Mouse (Mus musculus) midbrain, embryonic 14.5 days (tissue): ENCODE data around the gene Kazn. TPM values are rescaled to one million over a fixed set of nuclear protein-coding genes. Genes with fewer than 3 reads are reported as not detected.

Experiments used
- ATAC-seq: fragments of 200-750 bp; cut with Nextera tagmentation; 2 replicates; pipeline ENCODE4 v1.8.0; 2017; ENCODE audit warnings: moderate number of reproducible peaks, moderate library complexity; ENCODE audit not compliant: low FRiP score, low TSS enrichment
- DNase-seq: peaks from one replicate; pipeline ENCODE4 v3.0.0-alpha.2; 2015
- H3K27ac ChIP-seq: fragments of 300-500 bp; sonication (generic); replicated peaks from 2 replicates; pipeline ENCODE4 v1.5.1; 2014; ENCODE audit warnings: mild to moderate bottlenecking, low read depth, low read length, moderate library complexity
- H3K27me3 ChIP-seq: fragments of 300-500 bp; sonication (generic); 2 replicates; pipeline ENCODE4 v1.6.1; 2014; ENCODE audit warnings: low read length, control low read depth, mixed read lengths; ENCODE audit not compliant: control insufficient read depth, insufficient read depth
- H3K36me3 ChIP-seq: fragments of 300-500 bp; sonication (generic); 2 replicates; pipeline ENCODE4 v1.6.1; 2014; ENCODE audit warnings: low read length, control low read depth; ENCODE audit not compliant: control insufficient read depth, insufficient read depth
- H3K4me1 ChIP-seq: fragments of 300-500 bp; sonication (generic); 2 replicates; pipeline ENCODE4 v1.6.1; 2014; ENCODE audit warnings: mild to moderate bottlenecking, antibody characterized with exemption, low read length, control low read depth; ENCODE audit not compliant: control insufficient read depth, insufficient read depth
- H3K4me2 ChIP-seq: fragments of 300-500 bp; sonication (generic); 2 replicates; pipeline ENCODE4 v1.6.1; 2014; ENCODE audit warnings: mild to moderate bottlenecking, low read length, moderate library complexity
- H3K4me3 ChIP-seq: fragments of 300-500 bp; sonication (generic); replicated peaks from 2 replicates; pipeline ENCODE4 v1.5.1; 2014; ENCODE audit warnings: low read depth, low read length
- H3K9ac ChIP-seq: fragments of 300-500 bp; sonication (generic); replicated peaks from 2 replicates; pipeline ENCODE4 v1.6.1; 2014; ENCODE audit warnings: mild to moderate bottlenecking, low read length, moderate library complexity
- H3K9me3 ChIP-seq: fragments of 300-500 bp; sonication (generic); 2 replicates; pipeline ENCODE4 v1.6.1; 2016; ENCODE audit warnings: low read length, control low read depth, mixed read lengths; ENCODE audit not compliant: control insufficient read depth
- WGBS: fragments of 180-500 bp; shearing (Covaris S2); extraction: QIAGEN DNeasy Blood & Tissue Kit; methylation state at CpG from one replicate; pipeline ENCODE4 v1.1.7; 2014; 5-methylcytosine and 5-hydroxymethylcytosine counted together
- polyA plus RNA-seq: library from polyadenylated mRNA; unstranded; fragments of >200 nt; fragmentation: Nextera tagmentation; extraction: Ambion mirVana; gene quantifications from 2 replicates; pipeline ENCODE4 v1.2.1, GENCODE M21; 2014

The Kazn gene
- polyA plus RNA-seq, 1 experiment from 2014 or later: 19.9 TPM

DNA sequence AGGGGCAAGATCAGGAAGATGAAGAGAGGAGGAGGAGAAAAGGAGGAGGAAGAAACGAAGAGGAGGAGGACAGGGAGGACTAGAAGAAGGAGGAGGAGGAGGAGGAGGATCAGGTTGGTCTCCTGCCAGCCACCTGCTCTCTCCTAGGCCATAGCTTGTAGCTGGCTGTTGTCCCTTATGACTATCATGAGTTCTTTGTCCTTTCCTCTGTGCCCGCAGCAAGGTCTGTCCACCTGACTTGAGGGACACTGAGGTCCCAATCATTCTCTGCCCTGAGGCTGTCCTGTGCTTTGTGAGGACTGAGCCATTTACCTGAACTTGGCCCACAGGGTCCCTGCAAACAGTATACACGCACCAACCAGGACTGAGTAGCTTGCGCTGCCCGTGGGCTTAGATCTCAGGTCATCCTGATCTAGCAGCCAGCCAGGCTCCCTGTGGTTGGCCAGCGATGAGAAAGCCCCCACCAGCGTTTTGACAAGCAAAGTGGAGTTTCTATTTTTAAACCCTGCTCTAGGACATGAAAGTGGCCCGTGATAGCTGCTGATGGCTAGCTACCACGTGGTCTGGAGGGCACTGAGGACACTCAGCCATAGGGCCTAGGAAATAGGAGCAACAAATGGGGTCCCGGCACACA, 112.4 kb downstream of the Kazn start:
- Histone ChIP-seq H3K36me3 (no peaks in the 10 kb centered on the region), H3K27me3 (no peaks in the 10 kb centered on the region), H3K9me3 (no peaks in the 10 kb centered on the region), H3K4me3 (no peak overlapping the region), H3K9ac (no peak overlapping the region), H3K27ac (no peak overlapping the region), H3K4me1 (0 out of 2 replicates have a peak, but pooled peaks cover 3% of the 10 kb centered on the region), H3K4me2 (no peak overlapping the region)
- WGBS: 81% methylated on average over 10 of the region's 10 CpGs
- DNase-seq (no peak), ATAC-seq (no peak)

DNA sequence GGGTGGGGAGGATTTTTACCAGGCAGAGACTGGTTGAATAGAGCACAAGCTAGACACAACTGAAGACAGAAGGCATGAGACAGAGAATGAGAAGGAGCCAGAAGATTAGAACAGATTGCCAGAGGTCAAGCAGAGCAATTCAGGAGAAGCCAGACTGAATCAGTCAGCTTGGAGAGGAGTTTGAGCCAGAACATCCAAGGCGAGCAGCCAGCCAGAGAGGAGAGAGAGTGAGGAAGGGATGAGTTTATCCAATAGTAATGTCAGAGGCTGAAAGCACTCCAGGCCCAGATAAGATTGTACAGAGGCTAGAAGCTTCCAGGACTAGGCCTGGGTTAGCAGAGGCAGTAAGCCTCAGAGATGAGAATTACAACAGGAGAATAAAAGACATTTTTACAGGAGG, 118.0 kb downstream of the Kazn start:
- H3K9ac ChIP-seq: no peak overlapping the region
- H3K27me3 ChIP-seq: no peaks in the 10 kb centered on the region
- 0 out of 2 replicates have a peak, but pooled peaks cover 8% of the 10 kb centered on the region for H3K4me1 ChIP-seq
- H3K4me3 ChIP-seq: no peak overlapping the region
- DNase-seq (no peak), ATAC-seq (no peak)
- H3K27ac ChIP-seq: no peak overlapping the region
- no peaks in the 10 kb centered on the region for H3K36me3 ChIP-seq
- WGBS: 35% methylated on average over 1 of the region's 1 CpGs
- no peak overlapping the region for H3K4me2 ChIP-seq
- no peaks in the 10 kb centered on the region for H3K9me3 ChIP-seq

- Histone ChIP-seq H3K36me3 (no peaks in the 10 kb centered on the region), H3K4me3 (no peak overlapping the region), H3K9ac (no peak overlapping the region), H3K4me1 (0 out of 2 replicates have a peak, but pooled peaks cover 10% of the 10 kb centered on the region), H3K27me3 (no peaks in the 10 kb centered on the region), H3K9me3 (no peaks in the 10 kb centered on the region), H3K27ac (peak overlapping the region; percentile 41; the same call in 1 of the 2 replicates), H3K4me2 (no peak overlapping the region)
- ATAC-seq: no peak
- WGBS: 36% methylated on average over 7 of the region's 7 CpGs
- peak; percentile 58 for DNase-seq
Observed at GRCm38 (mm10) chr4:142118522-142118921, 120.7 kb downstream of the Kazn start.

- no peak overlapping the region for H3K4me3 ChIP-seq
- no peak overlapping the region for H3K9ac ChIP-seq
- no peaks in the 10 kb centered on the region for H3K27me3 ChIP-seq
- DNase-seq (no peak), ATAC-seq (no peak)
- no peaks in the 10 kb centered on the region for H3K9me3 ChIP-seq
- 0 out of 2 replicates have a peak, but pooled peaks cover 10% of the 10 kb centered on the region for H3K4me1 ChIP-seq
- H3K36me3 ChIP-seq: no peaks in the 10 kb centered on the region
- H3K27ac ChIP-seq: 0 out of 2 replicates have a peak overlapping the region, but pooled peaks have one; percentile 41
- no peak overlapping the region for H3K4me2 ChIP-seq
- WGBS: 89% methylated on average over 12 of the region's 12 CpGs
Observed at GRCm38 (mm10) chr4:142117993-142118392, 121.2 kb downstream of the Kazn start.

- Histone ChIP-seq H3K9me3 (no peaks in the 10 kb centered on the region), H3K27me3 (no peaks in the 10 kb centered on the region), H3K36me3 (no peaks in the 10 kb centered on the region), H3K4me2 (no peak overlapping the region), H3K9ac (no peak overlapping the region), H3K4me3 (no peak overlapping the region), H3K4me1 (0 out of 2 replicates have a peak, but pooled peaks cover 5% of the 10 kb centered on the region), H3K27ac (no peak overlapping the region)
- DNase-seq (peak; percentile 74), ATAC-seq (peak; percentile 52; the same call in 1 of the 2 replicates)
- 42% methylated on average over 8 of the region's 8 CpGs for WGBS
Observed at GRCm38 (mm10) chr4:142113306-142113705, 125.9 kb downstream of the Kazn start.

- H3K4me3 ChIP-seq: no peak overlapping the region
- H3K27ac ChIP-seq: no peak overlapping the region
- H3K36me3 ChIP-seq: peaks cover 16% of the 10 kb centered on the region
- H3K9ac ChIP-seq: no peak overlapping the region
- no peaks in the 10 kb centered on the region for H3K9me3 ChIP-seq
- H3K27me3 ChIP-seq: no peaks in the 10 kb centered on the region
- no peak overlapping the region for H3K4me2 ChIP-seq
- no peak for DNase-seq
- no peaks in the 10 kb centered on the region for H3K4me1 ChIP-seq
- 55% methylated on average over 12 of the region's 12 CpGs for WGBS
- ATAC-seq: no peak
Observed at GRCm38 (mm10) chr4:142103081-142103671, 136.0 kb downstream of the Kazn start.

GRCm38 (mm10) chr4:142098303-142098702, 140.9 kb downstream of the Kazn start:
- no peak overlapping the region for H3K4me3 ChIP-seq
- no peaks in the 10 kb centered on the region for H3K4me1 ChIP-seq
- H3K27me3 ChIP-seq: no peaks in the 10 kb centered on the region
- 27% methylated on average over 8 of the region's 8 CpGs for WGBS
- no peak overlapping the region for H3K27ac ChIP-seq
- no peaks in the 10 kb centered on the region for H3K9me3 ChIP-seq
- H3K4me2 ChIP-seq: no peak overlapping the region
- ATAC-seq: 0 out of 2 replicates have a peak, but pooled peaks have one; percentile 28
- H3K36me3 ChIP-seq: no peaks in the 10 kb centered on the region
- peak; percentile 88 for DNase-seq
- H3K9ac ChIP-seq: no peak overlapping the region

- Histone ChIP-seq H3K36me3 (no peaks in the 10 kb centered on the region), H3K4me1 (no peaks in the 10 kb centered on the region), H3K4me3 (no peak overlapping the region), H3K9ac (no peak overlapping the region), H3K9me3 (no peaks in the 10 kb centered on the region), H3K4me2 (no peak overlapping the region), H3K27ac (no peak overlapping the region), H3K27me3 (no peaks in the 10 kb centered on the region)
- DNase-seq (no peak), ATAC-seq (no peak)
- WGBS: 56% methylated on average over 5 of the region's 5 CpGs
Observed at GRCm38 (mm10) chr4:142097871-142098270, 141.3 kb downstream of the Kazn start.
